Mouse (Mus musculus) midbrain, embryonic 11.5 days (tissue): ENCODE data around the gene Tnfaip3. TPM values are rescaled to one million over a fixed set of nuclear protein-coding genes. Genes with fewer than 3 reads are reported as not detected.

ENCODE experiments used
- ATAC-seq: fragments of 200-750 bp; cut with Nextera tagmentation; 2 replicates; pipeline ENCODE4 v1.8.0; 2017; ENCODE audit warnings: moderate TSS enrichment, moderate library complexity; ENCODE audit not compliant: low FRiP score
- DNase-seq: peaks from one replicate; pipeline ENCODE4 v3.0.0; 2015; ENCODE audit warnings: low spot score; ENCODE audit errors: missing footprints
- H3K27ac ChIP-seq: fragments of 300-500 bp; sonication (generic); 2 replicates; pipeline ENCODE4 v1.5.1; 2014; ENCODE audit warnings: low read depth, low read length
- H3K27me3 ChIP-seq: fragments of 300-500 bp; sonication (generic); 2 replicates; pipeline ENCODE4 v1.6.1; 2014; ENCODE audit warnings: mild to moderate bottlenecking, low read length, moderate library complexity, mixed read lengths; ENCODE audit not compliant: control insufficient read depth, insufficient read depth
- H3K36me3 ChIP-seq: fragments of 300-500 bp; sonication (generic); 2 replicates; pipeline ENCODE4 v1.6.1; 2014; ENCODE audit warnings: mild to moderate bottlenecking, low read length, moderate library complexity, mixed read lengths; ENCODE audit not compliant: control insufficient read depth, insufficient read depth
- H3K4me1 ChIP-seq: fragments of 300-500 bp; sonication (generic); 2 replicates; pipeline ENCODE4 v1.6.1; 2014; ENCODE audit warnings: low read length; ENCODE audit not compliant: control insufficient read depth, insufficient read depth
- H3K4me2 ChIP-seq: fragments of 300-500 bp; sonication (generic); 2 replicates; pipeline ENCODE4 v1.6.1; 2014; ENCODE audit warnings: mild to moderate bottlenecking, moderate library complexity
- H3K4me3 ChIP-seq: fragments of 300-500 bp; sonication (generic); 2 replicates; pipeline ENCODE4 v1.5.1; 2014; ENCODE audit warnings: low read depth, low read length
- H3K9ac ChIP-seq: fragments of 300-500 bp; sonication (generic); 2 replicates; pipeline ENCODE4 v1.6.1; 2014; ENCODE audit warnings: low read length
- H3K9me3 ChIP-seq: fragments of 300-500 bp; sonication (generic); 2 replicates; pipeline ENCODE4 v1.6.1; 2016; ENCODE audit warnings: low read length; ENCODE audit not compliant: control insufficient read depth
- WGBS: fragments of 180-500 bp; shearing (Covaris S2); extraction: QIAGEN DNeasy Blood & Tissue Kit; methylation state at CpG from one replicate; pipeline ENCODE4 v1.1.7; 2014; 5-methylcytosine and 5-hydroxymethylcytosine counted together
- polyA plus RNA-seq: library from polyadenylated mRNA; unstranded; fragments of >200 nt; fragmentation: Nextera tagmentation; extraction: Ambion mirVana; gene quantifications from 2 replicates; pipeline ENCODE4 v1.2.1, GENCODE M21; 2014

The Tnfaip3 gene
- polyA plus RNA-seq, 1 experiment from 2014 or later: 1.2 TPM

DNA sequence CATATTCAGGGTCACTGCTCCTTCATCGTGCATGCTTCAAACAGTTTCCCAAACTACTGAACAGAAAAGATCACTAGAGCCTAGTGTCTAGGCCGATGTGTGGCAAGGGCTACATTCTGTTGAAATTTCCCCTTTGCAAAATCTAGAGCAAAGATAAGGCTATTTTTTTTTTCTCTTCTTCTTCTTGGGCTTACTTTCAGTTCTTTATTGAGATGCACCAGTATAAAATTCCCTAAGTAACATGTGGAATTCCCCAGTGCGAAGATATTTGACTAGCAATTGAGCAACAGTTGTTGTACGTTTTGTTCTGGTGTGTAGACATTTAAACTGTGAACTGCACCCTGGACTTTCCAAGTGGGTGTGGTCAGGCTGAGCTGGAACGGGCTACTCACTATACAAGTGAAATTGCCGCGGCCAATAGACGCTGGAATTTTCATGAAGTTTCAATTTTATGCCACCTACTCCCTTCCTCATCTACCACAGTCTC lies 6.2 kb downstream of the Tnfaip3 start:
- Histone ChIP-seq H3K36me3 (no peaks in the 10 kb centered on the region), H3K4me1 (peaks cover 2% of the 10 kb centered on the region; the same call in 1 of the 2 replicates), H3K4me3 (no peak overlapping the region), H3K4me2 (no peak overlapping the region), H3K27me3 (no peaks in the 10 kb centered on the region), H3K9ac (no peak overlapping the region), H3K9me3 (no peaks in the 10 kb centered on the region), H3K27ac (no peak overlapping the region)
- DNase-seq (no peak), ATAC-seq (no peak)
- 76% methylated on average over 8 of the region's 8 CpGs for WGBS

GRCm38 (mm10) chr10:19008607-19008940 lies 6.9 kb downstream of the Tnfaip3 start:
- ATAC-seq: no peak
- no peak overlapping the region for H3K27ac ChIP-seq
- no peaks in the 10 kb centered on the region for H3K4me1 ChIP-seq
- DNase-seq: no peak
- no peak overlapping the region for H3K4me2 ChIP-seq
- no peak overlapping the region for H3K9ac ChIP-seq
- no peaks in the 10 kb centered on the region for H3K36me3 ChIP-seq
- H3K27me3 ChIP-seq: no peaks in the 10 kb centered on the region
- WGBS: 91% methylated on average over 4 of the region's 4 CpGs
- no peak overlapping the region for H3K4me3 ChIP-seq
- no peaks in the 10 kb centered on the region for H3K9me3 ChIP-seq

- H3K36me3 ChIP-seq: no peaks in the 10 kb centered on the region
- H3K27ac ChIP-seq: no peak overlapping the region
- H3K27me3 ChIP-seq: no peaks in the 10 kb centered on the region
- H3K9ac ChIP-seq: no peak overlapping the region
- no peaks in the 10 kb centered on the region for H3K4me1 ChIP-seq
- no peak for ATAC-seq
- no peak for DNase-seq
- H3K4me2 ChIP-seq: no peak overlapping the region
- H3K4me3 ChIP-seq: no peak overlapping the region
- no peaks in the 10 kb centered on the region for H3K9me3 ChIP-seq
- 77% methylated on average over 8 of the region's 8 CpGs for WGBS
These were observed 7.4 kb downstream of the Tnfaip3 start for GRCm38 (mm10) chr10:19007897-19008606.

DNA sequence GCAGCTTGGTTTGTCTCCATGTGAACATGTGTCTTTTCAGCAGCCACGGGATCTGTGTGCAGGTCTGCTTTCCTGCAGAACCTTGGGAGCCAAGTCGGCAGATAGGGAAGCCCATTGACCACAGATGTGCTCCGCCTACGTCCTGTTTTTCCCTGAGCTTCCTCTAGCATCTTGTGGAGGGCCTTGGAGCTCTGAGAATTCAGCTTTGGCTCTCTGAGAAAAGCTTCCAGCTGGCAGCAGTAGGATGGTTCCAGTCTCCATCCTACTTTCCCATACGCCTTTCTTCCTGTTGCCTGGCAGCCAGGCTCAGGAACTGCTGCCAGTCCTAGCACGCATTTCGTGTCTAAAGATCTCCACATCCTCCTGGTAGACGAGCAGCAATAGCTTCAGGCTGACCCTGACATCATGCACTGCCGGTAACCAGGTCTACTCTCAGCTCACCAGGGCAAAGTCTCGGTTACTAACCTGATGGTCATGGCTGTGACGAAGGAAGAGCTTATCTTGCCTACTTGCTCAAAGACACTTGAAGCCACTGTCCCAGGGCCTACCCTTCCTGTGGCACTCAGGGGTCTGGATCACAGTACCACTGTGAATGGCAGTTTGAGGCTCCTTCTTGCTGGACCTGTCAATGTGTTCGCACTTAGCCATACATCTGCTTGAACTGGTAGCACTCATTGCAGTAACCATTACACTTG lies 13.2 kb downstream of the Tnfaip3 start:
- 90% methylated on average over 12 of the region's 12 CpGs for WGBS
- no peaks in the 10 kb centered on the region for H3K36me3 ChIP-seq
- H3K4me3 ChIP-seq: no peak overlapping the region
- no peak overlapping the region for H3K27ac ChIP-seq
- no peak overlapping the region for H3K4me2 ChIP-seq
- no peak for DNase-seq
- no peaks in the 10 kb centered on the region for H3K27me3 ChIP-seq
- no peaks in the 10 kb centered on the region for H3K9me3 ChIP-seq
- H3K9ac ChIP-seq: no peak overlapping the region
- ATAC-seq: no peak
- H3K4me1 ChIP-seq: no peaks in the 10 kb centered on the region

- no peaks in the 10 kb centered on the region for H3K9me3 ChIP-seq
These were observed 16.0 kb downstream of the Tnfaip3 start for GRCm38 (mm10) chr10:18999427-18999826.

DNA sequence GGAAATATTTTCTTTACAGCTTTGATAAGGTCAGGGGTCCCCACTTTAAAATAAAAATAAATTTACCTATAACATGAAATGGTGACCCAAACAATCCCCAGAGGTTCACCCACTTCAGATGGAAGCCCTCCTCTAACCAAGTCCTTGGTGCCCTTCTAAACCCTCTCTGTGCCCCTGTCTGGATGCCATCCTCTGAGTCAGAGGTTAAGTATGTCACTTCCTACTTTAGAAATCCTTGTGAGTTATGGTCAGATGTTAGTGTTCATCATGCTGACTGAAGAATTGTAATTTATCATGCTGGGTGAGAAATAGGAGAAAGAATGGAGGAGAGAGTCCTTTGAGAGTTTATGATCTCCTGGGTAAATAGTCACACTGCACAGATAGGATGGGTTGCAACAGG lies 19.1 kb downstream of the Tnfaip3 start:
- H3K4me2 ChIP-seq: no peak overlapping the region
- no peak overlapping the region for H3K9ac ChIP-seq
- no peaks in the 10 kb centered on the region for H3K9me3 ChIP-seq
- no peaks in the 10 kb centered on the region for H3K4me1 ChIP-seq
- H3K27me3 ChIP-seq: no peaks in the 10 kb centered on the region
- no peak overlapping the region for H3K27ac ChIP-seq
- no peak overlapping the region for H3K4me3 ChIP-seq
- DNase-seq (no peak), ATAC-seq (no peak)
- H3K36me3 ChIP-seq: no peaks in the 10 kb centered on the region

More at GRCm38 (mm10) chr10:18999427-18999826, 16.0 kb downstream of the Tnfaip3 start:
- Histone ChIP-seq H3K4me2 (no peak overlapping the region), H3K9ac (no peak overlapping the region), H3K4me1 (no peaks in the 10 kb centered on the region), H3K4me3 (no peak overlapping the region), H3K27me3 (no peaks in the 10 kb centered on the region), H3K27ac (no peak overlapping the region), H3K36me3 (no peaks in the 10 kb centered on the region)
- ATAC-seq: no peak
- 89% methylated on average over 2 of the region's 2 CpGs for WGBS
- no peak for DNase-seq

GRCm38 (mm10) chr10:18995465-18996261 lies 19.8 kb downstream of the Tnfaip3 start:
- ATAC-seq: no peak
- no peak overlapping the region for H3K4me3 ChIP-seq
- H3K4me2 ChIP-seq: no peak overlapping the region
- WGBS: 93% methylated on average over 12 of the region's 12 CpGs
- H3K36me3 ChIP-seq: no peaks in the 10 kb centered on the region
- H3K9me3 ChIP-seq: no peaks in the 10 kb centered on the region
- H3K27ac ChIP-seq: no peak overlapping the region
- no peaks in the 10 kb centered on the region for H3K4me1 ChIP-seq
- H3K27me3 ChIP-seq: no peaks in the 10 kb centered on the region
- no peak for DNase-seq
- no peak overlapping the region for H3K9ac ChIP-seq

DNA sequence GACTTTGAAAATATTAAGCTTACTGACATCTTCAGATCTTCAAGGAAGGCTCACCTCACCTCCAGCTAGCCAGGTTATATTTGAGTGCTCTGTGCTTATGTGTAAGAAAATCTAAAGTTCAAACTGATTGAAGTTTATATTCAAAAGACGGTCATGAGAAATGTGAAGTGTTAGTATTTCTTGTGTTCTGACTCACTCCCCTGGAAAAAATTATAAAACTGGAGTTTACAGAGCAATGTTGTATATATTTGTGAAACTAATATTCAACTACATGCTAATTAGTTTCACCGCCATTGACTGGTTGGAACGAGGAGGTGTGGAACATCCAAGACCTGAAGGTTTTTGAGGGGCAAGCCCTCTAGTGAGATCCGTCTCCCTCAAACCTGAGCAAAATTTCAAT lies 22.5 kb downstream of the Tnfaip3 start:
- WGBS: 88% methylated on average over 4 of the region's 4 CpGs
- H3K4me2 ChIP-seq: no peak overlapping the region
- H3K4me3 ChIP-seq: no peak overlapping the region
- DNase-seq (no peak), ATAC-seq (no peak)
- no peaks in the 10 kb centered on the region for H3K36me3 ChIP-seq
- no peaks in the 10 kb centered on the region for H3K9me3 ChIP-seq
- H3K27ac ChIP-seq: no peak overlapping the region
- H3K4me1 ChIP-seq: no peaks in the 10 kb centered on the region
- no peak overlapping the region for H3K9ac ChIP-seq
- no peaks in the 10 kb centered on the region for H3K27me3 ChIP-seq

DNA sequence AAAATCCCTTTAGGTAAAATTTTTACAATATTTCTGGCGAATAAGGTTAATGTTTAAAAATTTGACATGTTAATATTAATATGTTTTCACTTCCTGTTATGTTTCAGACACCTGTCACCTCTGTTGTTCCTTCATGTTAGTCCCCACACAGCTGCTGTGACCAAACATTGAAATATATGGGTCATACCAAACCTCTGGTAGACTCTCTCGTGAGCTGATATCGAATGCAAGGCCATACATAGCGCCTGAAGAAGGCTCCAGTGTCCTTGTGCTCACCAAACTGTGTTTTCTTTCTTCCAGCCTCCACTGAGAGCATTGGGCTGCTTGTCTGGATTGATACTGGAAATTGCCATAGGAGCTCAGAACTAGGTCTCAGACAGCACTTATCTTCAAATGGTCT lies 24.4 kb downstream of the Tnfaip3 start:
- 92% methylated on average over 4 of the region's 4 CpGs for WGBS
- Histone ChIP-seq H3K9me3 (no peaks in the 10 kb centered on the region), H3K36me3 (no peaks in the 10 kb centered on the region), H3K27ac (no peak overlapping the region), H3K27me3 (no peaks in the 10 kb centered on the region), H3K4me2 (no peak overlapping the region), H3K4me1 (peaks cover 4% of the 10 kb centered on the region; the same call in 1 of the 2 replicates), H3K4me3 (no peak overlapping the region), H3K9ac (no peak overlapping the region)
- DNase-seq (no peak), ATAC-seq (no peak)
